Mouse (Mus musculus) C2C12 (cell line): ENCODE measurements around the gene Tgfa.

Experiments used
- CEBPB ChIP-seq: IDR thresholded peaks from one replicate; pipeline ENCODE4 v1.6.1; 2011; ENCODE audit warnings: low read depth, mild to moderate bottlenecking, control low read depth, moderate library complexity
- CTCF ChIP-seq: IDR thresholded peaks from one replicate; pipeline ENCODE4 v1.5.1; 2011; ENCODE audit not compliant: control insufficient read depth, insufficient read depth, insufficient read length
- FOSL1 ChIP-seq: IDR thresholded peaks from one replicate; pipeline ENCODE4 v1.8.0; 2011; ENCODE audit warnings: mild to moderate bottlenecking, low read length; ENCODE audit not compliant: poor library complexity, insufficient read depth, severe bottlenecking
- USF1 ChIP-seq: IDR thresholded peaks from one replicate; pipeline ENCODE4 v1.6.1; 2011; ENCODE audit warnings: low read depth, mild to moderate bottlenecking, control low read depth, moderate library complexity

- TF ChIP-seq CTCF (no peak), USF1 (no peak), FOSL1 (no peak), CEBPB (no peak)
Measured at GRCm38 (mm10) chr6:86186106-86186955, 8.7 kb upstream of the Tgfa start.
